Mouse (Mus musculus) erythroblast, adult 5-6 weeks (primary cell): ENCODE results near the gene Fam50a. TPM values are rescaled to one million over a fixed set of nuclear protein-coding genes. Genes with fewer than 3 reads are reported as not detected.

Experiments used
- ATAC-seq: replicated peaks from 2 replicates; pipeline ENCODE4 v1.8.0; 2016; ENCODE audit warnings: moderate number of reproducible peaks, mild to moderate bottlenecking, moderate TSS enrichment, inconsistent platforms; ENCODE audit not compliant: poor library complexity, low FRiP score, severe bottlenecking
- total RNA-seq, 2 experiments: library from RNA; stranded (forward) in 1 of 2; stranded (reverse) in 1 of 2; fragments of 150-400 nt in 1 of 2; fragments of 200-764, 138-1000 nt in 1 of 2; gene quantifications; 2 replicates each; pipeline versions ENCODE4 v1.2.3 to v1.2.4; 2015 to 2017; ENCODE audit warnings: low replicate concordance in 2 of 2

The Fam50a gene
- 16.9 and 18.8 TPM in 2 replicates for total RNA-seq (2015; ENCODE audit: low replicate concordance)
- 6.1 and 36.1 TPM in 2 replicates for total RNA-seq (2017; ENCODE audit: low replicate concordance)

- ATAC-seq: peak; percentile 98
Measured at GRCm38 (mm10) chrX:74312540-74313464, at the start of gene Fam50a. Fam50a (plus strand) TSS chrX:74313033.

- peak; percentile 15; the same call in 1 of the 2 replicates for ATAC-seq
Measured at GRCm38 (mm10) chrX:74269736-74270061, 43.1 kb upstream of the Fam50a start.

GRCm38 (mm10) chrX:74270062-74270901 is 42.6 kb upstream of the Fam50a start, which contains the start of gene Rpl10:
Rpl10 (plus strand) TSS chrX:74270812.
- peak; percentile 97 for ATAC-seq

GRCm38 (mm10) chrX:74270902-74271551 is 41.8 kb upstream of the Fam50a start:
- peak; percentile 37 for ATAC-seq

GRCm38 (mm10) chrX:74273422-74274322 is 39.2 kb upstream of the Fam50a start:
- ATAC-seq: no peak

- no peak for ATAC-seq
Measured at GRCm38 (mm10) chrX:74277916-74278315, 34.9 kb upstream of the Fam50a start.

GRCm38 (mm10) chrX:74281041-74281731 is 31.6 kb upstream of the Fam50a start:
- ATAC-seq: 0 out of 2 replicates have a peak, but pooled peaks have one; percentile 4

GRCm38 (mm10) chrX:74281732-74282394 is 31.0 kb upstream of the Fam50a start, which contains the start of the genes Taz and Dnase1l1:
Taz (plus strand) TSS chrX:74281912.
Dnase1l1 (minus strand) TSS chrX:74282337.
- ATAC-seq: peak; percentile 93

- peak; percentile 76 for ATAC-seq
Measured at GRCm38 (mm10) chrX:74282395-74283091, 30.3 kb upstream of the Fam50a start.

GRCm38 (mm10) chrX:74283092-74283437 is 29.8 kb upstream of the Fam50a start:
- 0 out of 2 replicates have a peak, but pooled peaks have one; percentile 1 for ATAC-seq

GRCm38 (mm10) chrX:74293431-74293830 is 19.4 kb upstream of the Fam50a start:
- ATAC-seq: no peak

- peak; percentile 98 for ATAC-seq
Measured at GRCm38 (mm10) chrX:74296538-74297448, 16.0 kb upstream of the Fam50a start, which contains the start of gene Atp6ap1. Atp6ap1 (plus strand) TSS chrX:74297097.

- ATAC-seq: no peak
Measured at GRCm38 (mm10) chrX:74298348-74298747, 14.5 kb upstream of the Fam50a start.

- no peak for ATAC-seq
Measured at GRCm38 (mm10) chrX:74299721-74300120, 13.1 kb upstream of the Fam50a start.

- ATAC-seq: peak; percentile 94
Measured at GRCm38 (mm10) chrX:74304867-74305700, 7.7 kb upstream of the Fam50a start, which contains the start of gene Gdi1. Gdi1 (plus strand) TSS chrX:74304998.
